Mouse (Mus musculus): ENCODE data around the gene Bicdl1. TPM values are rescaled to one million over a fixed set of nuclear protein-coding genes. Genes with fewer than 3 reads are reported as not detected.

The Bicdl1 gene
- polyA plus RNA-seq, 1 experiment from 2014 or later: 16.7 TPM

DNA sequence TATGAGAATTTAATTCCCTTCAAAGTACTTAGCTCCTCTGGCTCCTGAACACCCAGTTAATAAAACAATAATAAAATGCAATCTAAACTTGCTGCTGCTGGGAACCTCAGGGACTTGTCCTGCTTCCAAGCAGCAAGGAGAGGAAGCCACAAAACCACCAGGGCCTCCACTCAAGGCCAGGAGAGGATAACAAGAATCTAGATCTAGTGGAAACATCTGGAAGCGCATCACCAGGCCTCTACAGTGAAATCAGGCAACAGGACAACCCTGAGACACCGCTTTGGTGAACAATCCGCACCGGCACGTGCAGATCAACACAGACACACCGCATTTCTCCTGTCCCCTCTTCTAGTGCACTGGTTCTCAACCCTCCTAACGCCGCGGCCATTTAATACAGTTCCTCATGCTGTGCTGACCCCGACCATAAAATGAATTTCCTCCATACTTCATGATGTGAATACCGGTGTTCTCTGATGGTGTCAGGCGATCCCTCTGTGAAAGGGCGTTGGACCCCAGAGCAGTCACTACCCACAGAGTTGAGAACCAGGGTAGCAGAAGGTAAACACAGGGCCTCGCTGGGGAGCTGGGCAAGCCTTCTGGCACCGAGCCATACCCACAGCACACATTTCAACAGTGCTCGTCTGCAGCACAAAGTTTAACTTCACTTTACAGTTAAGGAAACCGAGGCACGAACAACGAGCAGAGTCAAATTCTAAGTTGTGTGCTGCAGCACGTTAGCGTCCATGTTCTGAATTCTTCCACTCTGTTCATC lies 9.0 kb downstream of the Bicdl1 start:
- Histone ChIP-seq H3K4me3 (replicated peaks) (no peak overlapping the region), H3K4me2 (no peak overlapping the region), H3K27me3 (no peaks in the 10 kb centered on the region), H3K36me3 (replicated peaks) (no peaks in the 10 kb centered on the region), H3K9me3 (no peaks in the 10 kb centered on the region), H3K4me1 (no peaks in the 10 kb centered on the region), H3K27ac (no peak overlapping the region), H3K9ac (no peak overlapping the region)
- 91% methylated on average over 21 of the region's 21 CpGs for WGBS
- no peak for ATAC-seq (ENCODE audit: low FRiP score)

DNA sequence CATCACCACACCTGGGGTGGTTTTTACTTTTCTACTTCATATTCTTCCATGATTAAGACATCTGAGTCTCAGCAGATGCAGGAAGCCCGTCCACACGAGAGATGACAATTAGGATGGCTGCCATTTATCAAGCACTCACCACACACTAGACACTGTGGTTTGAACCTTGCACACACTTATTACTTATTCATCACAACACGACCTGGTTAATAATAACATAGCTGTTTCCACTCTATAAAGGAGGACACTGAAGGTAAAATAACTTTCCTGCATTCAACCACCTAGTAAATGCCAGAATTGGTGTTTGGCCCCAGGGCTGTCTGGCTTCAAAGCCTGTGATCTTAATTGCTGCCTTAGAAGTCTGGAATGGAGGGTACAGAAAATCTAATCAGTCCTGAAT lies 10.7 kb downstream of the Bicdl1 start:
- Histone ChIP-seq H3K4me3 (replicated peaks) (no peak overlapping the region), H3K36me3 (replicated peaks) (no peaks in the 10 kb centered on the region), H3K9ac (no peak overlapping the region), H3K27me3 (no peaks in the 10 kb centered on the region), H3K4me1 (no peaks in the 10 kb centered on the region), H3K27ac (no peak overlapping the region), H3K4me2 (no peak overlapping the region), H3K9me3 (no peaks in the 10 kb centered on the region)
- ATAC-seq (ENCODE audit: low FRiP score): no peak
- 76% methylated on average over 3 of the region's 3 CpGs for WGBS

DNA sequence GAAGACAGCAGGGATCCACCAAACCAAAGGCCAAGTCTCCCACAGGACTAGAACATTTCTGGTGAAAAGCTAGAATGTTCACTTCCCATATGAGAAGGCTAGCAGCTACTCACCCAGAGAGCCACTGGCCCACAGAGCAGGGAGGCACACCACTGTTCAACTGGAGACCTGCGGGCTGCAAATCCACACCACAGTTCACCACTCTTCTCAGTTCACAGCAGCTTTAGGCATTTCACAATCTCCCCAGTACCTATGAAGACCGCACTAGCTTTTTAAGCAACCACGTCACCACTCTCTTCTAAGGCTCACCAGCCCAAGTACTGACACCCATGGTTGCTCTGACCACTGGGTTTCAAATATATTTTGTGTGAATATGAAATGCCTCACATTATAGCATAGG lies 13.7 kb downstream of the Bicdl1 start:
- Histone ChIP-seq H3K9me3 (no peaks in the 10 kb centered on the region), H3K9ac (no peak overlapping the region), H3K27ac (no peak overlapping the region), H3K36me3 (replicated peaks) (no peaks in the 10 kb centered on the region), H3K4me1 (no peaks in the 10 kb centered on the region), H3K4me2 (no peak overlapping the region), H3K27me3 (no peaks in the 10 kb centered on the region), H3K4me3 (replicated peaks) (no peak overlapping the region)
- ATAC-seq (ENCODE audit: low FRiP score): no peak
- 90% methylated on average over 3 of the region's 3 CpGs for WGBS

GRCm38 (mm10) chr5:115717106-115717505 lies 14.3 kb downstream of the Bicdl1 start:
- H3K27me3 ChIP-seq: no peaks in the 10 kb centered on the region
- no peak overlapping the region for H3K9ac ChIP-seq
- ATAC-seq (ENCODE audit: low FRiP score): no peak
- no peak overlapping the region for H3K4me2 ChIP-seq
- H3K4me1 ChIP-seq: peaks cover 1% of the 10 kb centered on the region; the same call in 1 of the 2 replicates
- no peak overlapping the region for H3K27ac ChIP-seq
- 84% methylated on average over 3 of the region's 3 CpGs for WGBS
- H3K36me3 ChIP-seq (replicated peaks): no peaks in the 10 kb centered on the region
- H3K4me3 ChIP-seq (replicated peaks): no peak overlapping the region
- no peaks in the 10 kb centered on the region for H3K9me3 ChIP-seq

DNA sequence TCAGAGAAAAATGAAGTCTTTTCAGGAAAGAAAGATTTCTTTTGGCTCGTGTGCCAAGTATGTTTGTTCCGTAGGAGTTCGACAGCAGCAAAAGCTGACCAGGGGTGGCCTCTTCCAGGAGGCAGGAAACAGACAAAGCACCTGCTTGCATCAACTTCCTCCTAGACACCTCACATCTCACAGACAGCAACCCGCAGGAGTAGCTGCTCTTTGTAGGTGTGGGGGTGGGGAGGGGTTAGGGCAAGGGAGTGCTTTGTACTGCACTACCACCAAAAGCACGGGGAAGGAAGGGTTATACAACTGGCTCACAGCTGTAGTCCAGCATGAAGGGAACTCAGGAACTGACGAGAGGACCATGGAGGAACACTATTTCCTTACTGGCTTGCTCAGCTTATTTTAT lies 15.0 kb downstream of the Bicdl1 start:
- 77% methylated on average over 6 of the region's 6 CpGs for WGBS
- Histone ChIP-seq H3K9ac (no peak overlapping the region), H3K27me3 (no peaks in the 10 kb centered on the region), H3K36me3 (replicated peaks) (no peaks in the 10 kb centered on the region), H3K9me3 (no peaks in the 10 kb centered on the region), H3K27ac (no peak overlapping the region), H3K4me3 (replicated peaks) (no peak overlapping the region), H3K4me2 (no peak overlapping the region), H3K4me1 (peaks cover 8% of the 10 kb centered on the region; the same call in 1 of the 2 replicates)
- ATAC-seq (ENCODE audit: low FRiP score): no peak

DNA sequence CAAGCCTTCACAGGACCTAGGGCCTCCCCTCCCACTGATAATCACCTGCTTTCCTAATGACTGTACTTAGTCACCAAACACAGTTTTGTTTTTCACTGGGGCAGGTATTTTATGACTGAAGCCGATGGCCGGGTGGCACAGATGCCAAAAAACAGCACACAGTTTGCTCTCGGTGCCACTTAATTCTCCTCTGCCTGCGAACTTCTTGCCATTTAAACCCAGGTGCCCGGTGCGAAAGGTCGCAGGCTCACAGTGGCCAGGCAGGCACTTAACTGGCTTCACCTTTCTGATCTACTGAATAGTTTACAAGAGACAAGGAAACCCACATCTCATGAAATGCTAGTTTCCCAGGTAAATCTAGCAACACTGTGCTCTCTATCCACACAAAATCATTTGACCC lies 16.7 kb downstream of the Bicdl1 start:
- 88% methylated on average over 7 of the region's 7 CpGs for WGBS
- no peak overlapping the region for H3K9ac ChIP-seq
- no peaks in the 10 kb centered on the region for H3K36me3 ChIP-seq (replicated peaks)
- no peak for ATAC-seq (ENCODE audit: low FRiP score)
- no peak overlapping the region for H3K4me3 ChIP-seq (replicated peaks)
- H3K4me2 ChIP-seq: no peak overlapping the region
- peaks cover 8% of the 10 kb centered on the region; the same call in 1 of the 2 replicates for H3K4me1 ChIP-seq
- H3K27ac ChIP-seq: no peak overlapping the region
- H3K9me3 ChIP-seq: no peaks in the 10 kb centered on the region
- no peaks in the 10 kb centered on the region for H3K27me3 ChIP-seq

DNA sequence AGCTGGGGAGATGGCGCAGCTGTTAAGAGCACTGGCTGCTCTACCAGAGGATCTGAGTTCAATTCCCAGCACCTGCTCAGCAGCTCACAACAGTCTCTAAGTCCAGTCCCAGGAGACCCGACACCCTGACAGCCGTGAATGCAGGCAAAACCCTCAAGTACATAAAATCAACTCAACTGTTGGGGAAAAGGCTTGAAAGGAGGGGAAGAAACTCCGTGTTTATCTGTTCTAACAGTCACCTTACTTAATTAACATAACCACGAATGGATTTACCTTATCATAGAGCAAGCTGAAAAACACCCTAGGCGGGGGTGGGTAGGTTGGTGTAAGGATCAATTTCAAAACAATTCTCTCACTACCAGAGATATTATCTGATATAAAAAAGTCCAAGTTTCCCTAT lies 18.9 kb downstream of the Bicdl1 start:
- no peak for ATAC-seq (ENCODE audit: low FRiP score)
- WGBS: 81% methylated on average over 6 of the region's 6 CpGs
- no peaks in the 10 kb centered on the region for H3K36me3 ChIP-seq (replicated peaks)
- H3K4me1 ChIP-seq: peaks cover 8% of the 10 kb centered on the region; the same call in 1 of the 2 replicates
- H3K9me3 ChIP-seq: no peaks in the 10 kb centered on the region
- no peak overlapping the region for H3K4me2 ChIP-seq
- no peak overlapping the region for H3K4me3 ChIP-seq (replicated peaks)
- no peak overlapping the region for H3K9ac ChIP-seq
- no peak overlapping the region for H3K27ac ChIP-seq
- no peaks in the 10 kb centered on the region for H3K27me3 ChIP-seq

DNA sequence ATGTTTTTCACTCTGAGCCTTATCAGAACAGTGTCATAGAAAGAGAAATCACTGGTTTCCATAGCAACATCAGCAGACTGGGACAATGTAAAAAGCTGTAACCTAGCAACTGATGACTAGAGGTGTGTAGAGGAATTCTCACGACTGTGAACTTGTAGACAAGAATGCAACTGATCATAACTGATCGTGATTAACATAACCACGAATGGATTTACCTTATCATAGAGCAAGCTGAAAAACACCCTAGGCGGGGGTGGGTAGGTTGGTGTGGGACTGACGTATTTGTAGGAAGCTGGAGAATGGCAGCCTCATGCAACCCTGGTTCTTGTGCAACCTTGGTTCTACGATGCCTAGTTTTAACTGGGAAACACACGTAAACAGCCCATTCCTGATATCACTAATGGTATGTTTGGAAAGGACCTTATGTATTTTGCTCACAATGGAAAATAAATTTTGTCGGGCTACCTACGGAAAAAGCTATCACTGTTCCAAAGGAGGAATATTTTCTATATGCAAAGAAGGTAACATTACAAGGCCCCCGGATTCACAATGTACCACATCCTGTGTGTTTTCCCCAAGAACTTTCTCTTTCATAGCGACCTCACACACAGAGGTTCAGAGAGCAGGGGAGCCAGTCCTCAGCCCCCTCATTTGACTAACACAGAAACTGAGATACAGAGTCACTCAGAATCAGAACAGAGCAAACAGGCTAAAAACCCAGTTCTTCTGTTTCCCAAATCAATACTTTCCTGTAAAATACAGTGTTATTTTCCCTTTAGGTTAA lies 19.6 kb downstream of the Bicdl1 start:
- no peaks in the 10 kb centered on the region for H3K27me3 ChIP-seq
- H3K36me3 ChIP-seq (replicated peaks): no peaks in the 10 kb centered on the region
- peaks cover 8% of the 10 kb centered on the region; the same call in 1 of the 2 replicates for H3K4me1 ChIP-seq
- no peak overlapping the region for H3K9ac ChIP-seq
- no peak overlapping the region for H3K4me3 ChIP-seq (replicated peaks)
- no peaks in the 10 kb centered on the region for H3K9me3 ChIP-seq
- 73% methylated on average over 11 of the region's 11 CpGs for WGBS
- no peak overlapping the region for H3K4me2 ChIP-seq
- ATAC-seq (ENCODE audit: low FRiP score): peak; percentile 23; the same call in 1 of the 2 replicates
- H3K27ac ChIP-seq: no peak overlapping the region

- Histone ChIP-seq H3K36me3 (replicated peaks) (no peaks in the 10 kb centered on the region), H3K27me3 (no peaks in the 10 kb centered on the region), H3K4me3 (replicated peaks) (no peak overlapping the region), H3K4me2 (no peak overlapping the region), H3K27ac (no peak overlapping the region), H3K9ac (no peak overlapping the region), H3K9me3 (no peaks in the 10 kb centered on the region), H3K4me1 (peaks cover 8% of the 10 kb centered on the region; the same call in 1 of the 2 replicates)
- WGBS: 93% methylated on average over 4 of the region's 4 CpGs
- ATAC-seq (ENCODE audit: low FRiP score): no peak
Observed at GRCm38 (mm10) chr5:115710171-115710570, 21.2 kb downstream of the Bicdl1 start.

- no peak for ATAC-seq (ENCODE audit: low FRiP score)
- no peaks in the 10 kb centered on the region for H3K36me3 ChIP-seq (replicated peaks)
- H3K9me3 ChIP-seq: no peaks in the 10 kb centered on the region
- WGBS: 71% methylated on average over 3 of the region's 3 CpGs
- H3K4me2 ChIP-seq: no peak overlapping the region
- no peak overlapping the region for H3K9ac ChIP-seq
- H3K4me3 ChIP-seq (replicated peaks): no peak overlapping the region
- peaks cover 8% of the 10 kb centered on the region; the same call in 1 of the 2 replicates for H3K4me1 ChIP-seq
- no peak overlapping the region for H3K27ac ChIP-seq
- H3K27me3 ChIP-seq: no peaks in the 10 kb centered on the region
Observed at GRCm38 (mm10) chr5:115708930-115709329, 22.5 kb downstream of the Bicdl1 start.

- H3K27me3 ChIP-seq: no peaks in the 10 kb centered on the region
- ATAC-seq (ENCODE audit: low FRiP score): no peak
- H3K4me1 ChIP-seq: no peaks in the 10 kb centered on the region
- WGBS: 74% methylated on average over 3 of the region's 3 CpGs
- no peak overlapping the region for H3K27ac ChIP-seq
- H3K9me3 ChIP-seq: no peaks in the 10 kb centered on the region
- no peaks in the 10 kb centered on the region for H3K36me3 ChIP-seq (replicated peaks)
- no peak overlapping the region for H3K4me3 ChIP-seq (replicated peaks)
- no peak overlapping the region for H3K9ac ChIP-seq
- H3K4me2 ChIP-seq: no peak overlapping the region
Observed at GRCm38 (mm10) chr5:115701981-115702380, 29.4 kb downstream of the Bicdl1 start.

- 88% methylated on average over 4 of the region's 4 CpGs for WGBS
Observed at GRCm38 (mm10) chr5:115701215-115701614, 30.2 kb downstream of the Bicdl1 start.

More at GRCm38 (mm10) chr5:115701215-115701614, 30.2 kb downstream of the Bicdl1 start:
- Histone ChIP-seq H3K9me3 (no peaks in the 10 kb centered on the region), H3K36me3 (replicated peaks) (no peaks in the 10 kb centered on the region), H3K4me3 (replicated peaks) (no peak overlapping the region), H3K27me3 (no peaks in the 10 kb centered on the region), H3K4me1 (no peaks in the 10 kb centered on the region), H3K27ac (no peak overlapping the region), H3K4me2 (no peak overlapping the region), H3K9ac (no peak overlapping the region)
- no peak for ATAC-seq (ENCODE audit: low FRiP score)

All from forebrain, embryonic 12.5 days (tissue).